Mouse (Mus musculus) embryo, embryonic 10.5 days (tissue): Measurements from ENCODE around the gene Cdipt.

Experiments
- DNase-seq: peaks from one replicate; pipeline ENCODE4 v3.0.0-alpha.2; 2015; ENCODE audit warnings: low spot score

Gene Cdipt

DNA sequence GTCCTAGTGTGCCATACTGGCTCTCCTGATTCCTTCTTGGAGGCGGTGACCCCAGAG, at the start of gene Cdipt:
Gene Cdipt (plus strand): TSS at position 22 of the 57 bp plus-strand sequence.
- no peak for DNase-seq

DNA sequence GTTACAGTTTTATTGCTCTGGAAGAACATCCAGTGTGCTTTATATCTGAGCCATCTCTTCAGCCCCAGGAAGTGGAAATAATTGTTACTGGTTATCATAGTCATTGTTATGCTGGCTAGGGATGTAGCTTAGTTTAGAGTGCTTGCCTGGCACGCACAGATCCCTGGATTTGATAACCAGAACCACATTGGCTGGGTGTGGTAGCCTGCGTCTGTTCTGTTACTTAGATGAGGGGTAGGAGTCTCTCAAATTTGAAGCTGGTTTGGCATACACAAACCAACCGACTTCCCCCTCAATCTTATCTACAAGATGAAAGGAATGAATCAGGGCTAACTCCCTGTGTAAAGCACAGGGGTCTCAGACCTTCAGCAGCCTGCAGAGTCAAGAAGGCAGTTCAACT, 49.4 kb upstream of the Cdipt start:
- DNase-seq: no peak

DNA sequence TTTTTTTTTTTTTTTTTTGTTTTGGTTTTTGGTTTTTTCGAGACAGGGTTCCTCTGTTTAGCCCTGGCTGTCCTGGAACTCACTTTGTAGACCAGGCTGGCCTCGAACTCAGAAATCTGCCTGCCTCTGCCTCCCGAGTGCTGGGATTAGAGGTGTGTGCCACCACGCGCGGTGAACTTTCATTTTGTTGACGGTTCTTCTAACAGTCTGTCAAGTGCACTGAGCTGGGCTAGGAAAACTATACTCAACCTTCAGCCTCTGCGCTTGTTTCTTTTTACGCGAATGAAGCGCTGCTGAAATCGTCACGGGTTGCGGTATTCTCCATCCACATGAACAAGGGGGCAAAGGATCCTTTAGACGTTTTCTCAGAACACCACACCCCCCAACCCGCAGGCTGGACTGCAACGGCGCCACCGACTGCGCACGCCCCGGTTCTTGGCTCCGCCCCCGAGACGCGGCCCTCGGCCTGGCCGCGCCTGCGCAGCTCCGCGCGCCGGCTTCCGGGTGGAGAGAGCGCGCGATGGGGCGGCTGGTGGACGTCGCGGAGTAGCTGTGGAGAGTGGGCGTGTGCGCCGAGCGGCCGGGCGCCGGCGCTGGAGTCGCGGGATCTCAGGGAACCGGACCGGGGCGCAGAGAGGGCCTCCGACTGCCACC, 47.2 kb upstream of the Cdipt start, which contains the start of gene Kctd13:
Gene Kctd13 (plus strand): TSS at position 496 of the 654 bp plus-strand sequence.
- peak; percentile 90 for DNase-seq

GRCm38 (mm10) chr7:126929046-126929445, 46.7 kb upstream of the Cdipt start:
- DNase-seq: peak; percentile 61

DNA sequence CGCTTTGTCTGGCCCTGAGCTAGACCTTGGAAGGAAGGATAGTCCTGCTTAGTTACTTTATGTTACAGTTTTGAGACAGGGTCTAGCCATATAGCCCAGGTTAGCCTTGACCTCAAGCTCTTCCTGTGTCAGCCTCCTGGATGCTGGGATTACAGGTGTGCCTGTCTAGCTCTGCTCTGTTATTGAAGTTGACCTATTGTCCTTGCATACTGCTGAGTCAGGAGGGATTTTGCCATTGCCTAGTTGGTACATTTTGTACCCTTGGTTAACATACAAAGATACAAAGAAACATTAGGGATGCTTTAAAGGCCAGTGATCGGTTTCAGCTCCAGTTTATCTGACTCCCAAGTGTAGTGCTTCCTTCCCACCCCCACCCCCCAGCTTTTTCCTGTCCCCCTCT, 43.1 kb upstream of the Cdipt start:
- DNase-seq: no peak

GRCm38 (mm10) chr7:126941171-126941570, 34.5 kb upstream of the Cdipt start:
- DNase-seq: no peak

- no peak for DNase-seq
These were observed 33.9 kb upstream of the Cdipt start for GRCm38 (mm10) chr7:126941801-126942200.

- peak; percentile 47 for DNase-seq
These were observed 29.2 kb upstream of the Cdipt start for GRCm38 (mm10) chr7:126946530-126946929.

DNA sequence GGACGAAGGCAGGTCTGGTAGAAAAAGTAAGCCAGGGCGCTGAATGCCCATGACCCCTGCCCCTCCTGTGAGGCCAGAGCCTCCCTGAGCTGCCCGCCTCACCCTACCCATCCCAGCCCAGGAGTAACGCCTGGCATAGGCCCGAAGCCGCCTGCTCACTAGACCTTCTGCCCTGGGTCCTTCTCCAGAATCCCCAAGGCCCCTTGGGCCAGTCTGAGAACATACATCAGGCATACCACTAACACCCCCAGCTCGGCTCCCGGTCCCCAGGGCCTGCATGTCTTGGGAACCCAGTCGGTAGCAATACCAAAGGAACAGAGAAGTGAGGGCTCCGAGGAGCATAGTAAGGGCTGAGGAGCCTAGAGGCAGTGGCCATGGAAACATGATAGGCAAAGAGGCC, 27.1 kb upstream of the Cdipt start:
- no peak for DNase-seq

GRCm38 (mm10) chr7:126949403-126949792, 26.3 kb upstream of the Cdipt start, which contains the start of gene Asphd1:
Gene Asphd1, minus strand, starts transcription at chr7:126949582.
- no peak for DNase-seq

GRCm38 (mm10) chr7:126949793-126950646, 25.7 kb upstream of the Cdipt start, which contains the start of gene Sez6l2:
Gene Sez6l2, plus strand, starts transcription at chr7:126950563.
- peak; percentile 92 for DNase-seq

- DNase-seq: no peak
These were observed 24.8 kb upstream of the Cdipt start for GRCm38 (mm10) chr7:126950647-126951615.

DNA sequence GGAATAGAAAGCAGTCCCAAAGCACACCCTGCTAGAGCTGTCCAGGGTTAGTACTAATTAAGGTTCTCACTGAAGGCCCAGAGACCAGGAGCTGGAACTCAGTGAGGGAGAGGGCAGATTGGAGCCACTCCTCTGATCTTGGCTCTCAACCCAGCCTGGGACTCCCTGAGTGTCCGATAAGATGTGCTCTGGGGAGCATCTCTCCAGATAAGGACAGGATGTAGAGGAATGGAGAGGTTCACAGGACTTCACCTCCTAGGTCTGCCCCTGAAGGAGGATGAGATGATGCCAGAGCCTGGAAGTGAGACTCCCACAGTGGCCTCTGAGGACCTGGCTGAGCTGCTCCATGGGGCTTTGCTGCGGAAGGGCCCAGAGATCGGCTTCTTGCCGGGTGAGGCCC, 24.0 kb upstream of the Cdipt start:
- DNase-seq: no peak

- no peak for DNase-seq
These were observed 23.1 kb upstream of the Cdipt start for GRCm38 (mm10) chr7:126952646-126953045.

DNA sequence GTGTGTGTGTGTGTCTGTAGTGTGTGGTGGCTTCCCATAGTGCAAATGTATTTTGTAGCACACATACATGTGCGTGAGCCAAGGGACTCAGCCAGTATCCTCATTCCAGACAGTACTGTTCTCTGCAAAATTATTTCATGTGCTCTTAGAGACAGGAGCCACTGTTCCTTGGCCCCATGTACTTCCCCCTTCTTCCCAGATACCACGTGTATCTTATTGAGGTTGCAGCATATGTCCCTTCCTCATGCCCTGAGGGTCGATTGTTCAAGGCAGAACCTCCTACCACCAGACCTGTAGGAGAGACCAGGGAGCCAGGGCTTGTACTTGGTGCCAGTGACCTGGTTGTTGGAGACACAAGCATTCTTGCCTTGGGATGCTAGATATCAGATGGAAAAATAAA, 20.6 kb upstream of the Cdipt start:
- no peak for DNase-seq

GRCm38 (mm10) chr7:126959780-126960179, 15.9 kb upstream of the Cdipt start:
- no peak for DNase-seq

- DNase-seq: no peak
These were observed 14.6 kb upstream of the Cdipt start for GRCm38 (mm10) chr7:126961095-126961494.

DNA sequence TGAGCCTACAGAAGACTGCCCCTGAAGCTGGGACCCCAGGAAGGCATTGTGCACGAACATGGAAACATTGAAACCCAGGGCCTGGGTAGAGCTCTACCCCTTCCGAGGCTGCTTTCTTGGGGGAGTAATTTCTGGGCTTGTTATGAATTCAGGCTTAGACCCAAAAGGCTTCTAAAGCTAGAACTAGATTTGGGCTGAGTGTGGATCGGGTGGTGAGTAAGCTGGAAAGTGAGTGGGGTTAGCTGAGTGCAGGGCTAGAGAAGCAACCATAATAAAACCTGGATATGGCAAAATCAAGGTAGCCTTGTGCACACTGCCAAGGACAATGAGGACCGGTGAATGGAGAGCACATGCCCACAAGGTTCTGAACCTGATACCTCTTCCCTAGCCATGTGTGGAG, 13.7 kb upstream of the Cdipt start:
- DNase-seq: no peak

GRCm38 (mm10) chr7:126963548-126964286, 12.0 kb upstream of the Cdipt start:
- peak; percentile 56 for DNase-seq

- no peak for DNase-seq
These were observed 10.1 kb upstream of the Cdipt start for GRCm38 (mm10) chr7:126965568-126965967.

DNA sequence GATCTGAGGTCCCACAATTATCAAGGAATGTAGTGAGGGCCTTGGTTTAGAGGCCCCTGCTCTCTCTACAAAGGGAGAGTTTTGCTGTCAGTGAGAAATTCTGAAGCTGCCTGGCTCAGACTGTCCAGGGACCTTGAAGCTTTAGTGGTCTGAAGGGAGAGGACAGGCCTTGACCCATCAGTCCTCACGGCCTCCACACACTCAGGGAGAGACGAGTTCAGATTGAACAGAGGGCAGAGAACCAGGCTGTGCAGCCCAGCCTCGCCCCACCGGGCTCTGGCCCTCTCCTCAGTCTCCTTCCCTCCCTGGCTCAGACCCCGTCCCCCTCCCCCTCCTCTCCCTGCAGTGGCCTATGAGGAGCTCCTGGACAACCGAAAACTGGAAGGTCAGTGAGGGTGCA, 8.4 kb upstream of the Cdipt start:
- DNase-seq: no peak

DNA sequence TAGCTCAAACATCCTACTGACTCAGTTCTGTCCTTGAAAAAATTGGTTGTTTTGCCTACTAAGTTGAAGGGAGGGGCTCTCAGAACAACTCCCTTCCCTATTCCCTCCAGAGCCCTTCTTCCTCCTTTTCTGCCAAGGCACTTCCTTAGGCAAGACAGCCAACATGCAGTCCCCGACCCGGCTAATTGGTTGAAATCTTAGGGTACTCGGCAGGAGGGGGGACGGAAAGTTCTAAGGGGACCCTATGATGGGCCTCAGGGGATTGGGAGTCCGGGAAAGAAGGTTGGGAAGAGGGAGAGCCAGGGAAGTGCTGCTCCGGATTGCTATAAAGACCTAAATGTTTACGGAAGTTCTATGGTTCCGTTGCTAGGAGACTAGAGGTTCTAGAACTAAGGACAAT, 221 bp upstream of the Cdipt start:
- DNase-seq: no peak
